Mouse (Mus musculus) layer of hippocampus, postnatal 14 days (tissue): ENCODE measurements around the gene Gm49027. TPM values are rescaled to one million over a fixed set of nuclear protein-coding genes. Genes with fewer than 3 reads are reported as not detected.

Source experiments
- DNase-seq, 2 experiments: peaks; one replicate each; pipeline ENCODE4 v3.0.0; 2021 to 2022; ENCODE audit warnings: low spot score in 2 of 2, mixed read lengths in 1 of 2
- microRNA-seq, 2 experiments: library from miRNA; unstranded; fragments of <30 nt; microRNA quantifications; one replicate each; pipeline ENCODE4 v1.2.0; 2021
- total RNA-seq, 2 experiments: library from RNA; stranded (reverse); gene quantifications; 2 replicates each; pipeline ENCODE4 v1.2.3; 2021

Gm49027 gene
- total RNA-seq, 2 experiments from 2014 or later, result 7.1 to 7.3 TPM

- peak; percentile 82 to 90 for DNase-seq
These were observed 17.2 kb downstream of the Gm49027 start for GRCm38 (mm10) chr5:123507936-123508723.

GRCm38 (mm10) chr5:123501973-123502372 is 23.3 kb downstream of the Gm49027 start:
- no peak for DNase-seq

GRCm38 (mm10) chr5:123499717-123500116 is 25.6 kb downstream of the Gm49027 start:
- peak; percentile 46 to 57 for DNase-seq

GRCm38 (mm10) chr5:123489935-123490334 is 35.4 kb downstream of the Gm49027 start:
- DNase-seq, result no peak

- no peak for DNase-seq
These were observed 36.0 kb downstream of the Gm49027 start, which contains the start of the genes Lrrc43 and Il31 for GRCm38 (mm10) chr5:123489112-123489785. Gene Lrrc43 (plus strand): TSS chr5:123489305. Gene Il31 (minus strand): TSS chr5:123489489.

- no peak for DNase-seq
These were observed 37.5 kb downstream of the Gm49027 start for GRCm38 (mm10) chr5:123487659-123488395.

- no peak for DNase-seq
These were observed 51.5 kb downstream of the Gm49027 start for GRCm38 (mm10) chr5:123473817-123474216.

GRCm38 (mm10) chr5:123470784-123471400 is 54.4 kb downstream of the Gm49027 start:
- no peak for DNase-seq

- DNase-seq, result no peak
These were observed 60.6 kb downstream of the Gm49027 start for GRCm38 (mm10) chr5:123464638-123465037.

Small RNAs within 50 kb of the gene (microRNA-seq; reads per million reads assigned to microRNA genes)
- gene Mir7647, result 1.4 to 1.8 reads per million in 2 experiments

Other genes starting within 250 kb of the Gm49027 start
- gene Bcl7a, start 181.7 kb downstream of the Gm49027 start, total RNA-seq, result 10 to 100 TPM; 66.9 TPM
- 10 to 100 TPM; 22.9 to 25.2 TPM for gene Mlxip, start 130.7 kb downstream of the Gm49027 start, total RNA-seq
- 1 to 10 TPM; 1.1 to 1.5 TPM for gene Lrrc43, start 36.2 kb downstream of the Gm49027 start, total RNA-seq
- gene Il31, start 36.0 kb downstream of the Gm49027 start, total RNA-seq, result not detected
- 1 to 10 TPM; 1.5 TPM for gene B3gnt4, start 15.0 kb downstream of the Gm49027 start, total RNA-seq
- gene Diablo, start 1.3 kb downstream of the Gm49027 start, total RNA-seq, result 10 to 100 TPM; 46.6 to 47.6 TPM
- 10 to 100 TPM; 72.9 to 76.5 TPM for gene Vps33a, start 47.5 kb upstream of the Gm49027 start, total RNA-seq
- gene Clip1, start 159.1 kb upstream of the Gm49027 start, total RNA-seq, result 100 to 1,000 TPM; 112 to 122 TPM
- gene Zcchc8, start 195.6 kb upstream of the Gm49027 start, total RNA-seq, result 10 to 100 TPM; 44.3 to 50.0 TPM
- gene Rsrc2, start 223.9 kb upstream of the Gm49027 start, total RNA-seq, result 10 to 100 TPM; 89.5 to 96.9 TPM
- gene Kntc1, start 224.2 kb upstream of the Gm49027 start, total RNA-seq, result 1 to 10 TPM; 1.7 to 2.9 TPM